Mouse (Mus musculus): ENCODE results near the gene Sv2c. TPM values are rescaled to one million over a fixed set of nuclear protein-coding genes. Genes with fewer than 3 reads are reported as not detected.

Sv2c gene
- 1.1 TPM for total RNA-seq (2023)

GRCm38 (mm10) chr13:96132401-96132816 lies at the start of gene Sv2c:
Sv2c (minus strand) TSS chr13:96132577.

GRCm38 (mm10) chr13:96081754-96082153 lies 50.6 kb downstream of the Sv2c start, which contains the start of gene Gm17190:
Gm17190 (plus strand) TSS chr13:96082054.

GRCm38 (mm10) chr13:96081276-96081675 lies 51.1 kb downstream of the Sv2c start, which contains the start of gene Gm20075:
Gm20075 (minus strand) TSS chr13:96081376.

Other genes starting within 250 kb of the Sv2c start
- gene Iqgap2, start 240.7 kb downstream of the Sv2c start, total RNA-seq (2023), result 64.9 TPM
- gene Gm20075, start 51.2 kb downstream of the Sv2c start, total RNA-seq (2023), result 7.6 TPM
- not detected for gene Gm17190, start 50.5 kb downstream of the Sv2c start, total RNA-seq (2023)

All from CD4-positive naive resting alpha-beta T cell, adult 57 days (primary cell).